Mouse (Mus musculus) megakaryocyte, embryonic 14.5 days (primary cell): ENCODE results near the gene Vmn1r221.
"Not testable (repeated sequence)": the region's sequence is repeated elsewhere in the genome, so short reads cannot be mapped to it uniquely, and the experiment has no call there.

Experiments
- FLI1 ChIP-seq: IDR thresholded peaks from 2 replicates; pipeline ENCODE4 v1.6.1; 2012; ENCODE audit warnings: low read length, inconsistent platforms, mixed read lengths
- GATA1 ChIP-seq: IDR thresholded peaks from 3 replicates; pipeline ENCODE4 v1.6.1; 2012; ENCODE audit warnings: mixed read lengths, low read length, inconsistent platforms, borderline replicate concordance

GRCm38 (mm10) chr13:23235847-23236246, 21.9 kb downstream of the Vmn1r221 start, which contains the start of gene Vmn1r222:
- TF ChIP-seq GATA1, FLI1: not testable (repeated sequence)
